Mouse (Mus musculus): ENCODE results near the gene Gm49321. TPM values are rescaled to one million over a fixed set of nuclear protein-coding genes. Genes with fewer than 3 reads are reported as not detected.

Gm49321 gene
- polyA plus RNA-seq, 1 experiment: not detected

GRCm38 (mm10) chr12:73979667-73980066 lies 42.2 kb downstream of the Gm49321 start:
- Histone ChIP-seq H3ac (ENCODE audit: control insufficient read depth, insufficient read length) (no peak overlapping the region), H3K4me2 (ENCODE audit: low read depth) (no peak overlapping the region), H3K79me2 (ENCODE audit: control insufficient read depth, insufficient read depth) (no peaks in the 10 kb centered on the region), H3K27me3 (ENCODE audit: control insufficient read depth, insufficient read depth, insufficient read length) (no peaks in the 10 kb centered on the region), H3K4me3 (no peak overlapping the region), H3K36me3 (ENCODE audit: control insufficient read depth, insufficient read depth) (peaks cover 55% of the 10 kb centered on the region)
- TF ChIP-seq TCF3 (IDR thresholded peaks at IDR 0.05; ENCODE audit: insufficient read length, low read depth): no peak
- TF ChIP-seq MAX (IDR thresholded peaks at IDR 0.05; ENCODE audit: low read depth): no peak
- no peak for TF ChIP-seq USF1 (IDR thresholded peaks at IDR 0.05; ENCODE audit: low read depth)
- TF ChIP-seq POLR2A (IDR thresholded peaks at IDR 0.05; ENCODE audit: insufficient read length, low read depth): no peak
- no peak for TF ChIP-seq CEBPB (IDR thresholded peaks at IDR 0.05; ENCODE audit: insufficient read depth, poor library complexity, severe bottlenecking)
- TF ChIP-seq POLR2AphosphoS2 (IDR thresholded peaks at IDR 0.05; ENCODE audit: insufficient read length, low read depth): no peak
- TF ChIP-seq REST (IDR thresholded peaks at IDR 0.05; ENCODE audit: insufficient read depth, insufficient read length): no peak

DNA sequence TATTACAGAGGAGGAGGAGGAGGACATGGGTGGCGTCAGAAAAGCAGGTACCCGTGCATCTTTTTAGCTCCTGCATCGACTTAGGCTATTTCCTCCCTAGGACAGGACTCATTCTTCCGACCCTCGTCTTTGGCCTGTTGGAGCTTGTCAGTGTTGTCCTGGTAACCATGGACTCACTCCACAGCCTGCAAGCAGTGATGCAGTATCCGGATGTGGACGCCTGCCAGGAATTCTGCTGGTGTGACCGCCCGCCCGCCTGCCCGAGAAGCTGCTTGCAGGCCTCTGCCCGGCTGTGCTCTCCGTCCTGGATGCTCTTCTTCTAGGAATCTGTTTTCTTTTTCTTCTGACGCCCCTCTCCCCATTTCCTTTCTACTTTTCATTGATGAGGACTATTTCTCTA lies 45.1 kb downstream of the Gm49321 start:
- Histone ChIP-seq H3K27me3 (ENCODE audit: control insufficient read depth, insufficient read depth, insufficient read length) (no peaks in the 10 kb centered on the region), H3K36me3 (ENCODE audit: control insufficient read depth, insufficient read depth) (peaks cover 62% of the 10 kb centered on the region), H3K4me3 (no peak overlapping the region), H3ac (ENCODE audit: control insufficient read depth, insufficient read length) (no peak overlapping the region), H3K4me2 (ENCODE audit: low read depth) (no peak overlapping the region), H3K79me2 (ENCODE audit: control insufficient read depth, insufficient read depth) (no peaks in the 10 kb centered on the region)
- TF ChIP-seq MYOG (IDR thresholded peaks at IDR 0.05; ENCODE audit: control insufficient read depth in 1 of 3, insufficient read depth in 1 of 3, insufficient read length in 2 of 3, low read depth in 2 of 3): no peak
- no peak for TF ChIP-seq POLR2A (IDR thresholded peaks at IDR 0.05; ENCODE audit: insufficient read length, low read depth)
- TF ChIP-seq E2F4 (IDR thresholded peaks at IDR 0.05; ENCODE audit: insufficient read depth): no peak

GRCm38 (mm10) chr12:73986299-73986698 lies 48.8 kb downstream of the Gm49321 start:
- peaks cover 36% of the 10 kb centered on the region for H3K36me3 ChIP-seq (ENCODE audit: control insufficient read depth, insufficient read depth)
- no peak overlapping the region for H3ac ChIP-seq (ENCODE audit: control insufficient read depth, insufficient read length)
- H3K4me2 ChIP-seq (ENCODE audit: low read depth): no peak overlapping the region
- no peaks in the 10 kb centered on the region for H3K27me3 ChIP-seq (ENCODE audit: control insufficient read depth, insufficient read depth, insufficient read length)
- no peaks in the 10 kb centered on the region for H3K79me2 ChIP-seq (ENCODE audit: control insufficient read depth, insufficient read depth)
- TF ChIP-seq MYOG (IDR thresholded peaks at IDR 0.05; ENCODE audit: control insufficient read depth in 1 of 3, insufficient read depth in 1 of 3, insufficient read length in 2 of 3, low read depth in 2 of 3): no peak
- TF ChIP-seq TCF12 (IDR thresholded peaks at IDR 0.05; ENCODE audit: insufficient read depth, poor library complexity, severe bottlenecking): no peak
- TF ChIP-seq CEBPB (IDR thresholded peaks at IDR 0.05; ENCODE audit: insufficient read depth, poor library complexity, severe bottlenecking): no peak
- TF ChIP-seq REST (IDR thresholded peaks at IDR 0.05; ENCODE audit: insufficient read depth, insufficient read length): no peak
- TF ChIP-seq MAX (IDR thresholded peaks at IDR 0.05; ENCODE audit: low read depth): no peak
- TF ChIP-seq POLR2A (IDR thresholded peaks at IDR 0.05; ENCODE audit: insufficient read length, low read depth): no peak
- no peak for TF ChIP-seq POLR2AphosphoS2 (IDR thresholded peaks at IDR 0.05; ENCODE audit: insufficient read length, low read depth)
- TF ChIP-seq E2F4 (IDR thresholded peaks at IDR 0.05; ENCODE audit: insufficient read depth): no peak
- TF ChIP-seq USF1 (IDR thresholded peaks at IDR 0.05; ENCODE audit: low read depth): no peak
- no peak for TF ChIP-seq MYOD1 (IDR thresholded peaks at IDR 0.05; ENCODE audit: control insufficient read depth in 1 of 3, insufficient read length in 2 of 3, low read depth in 2 of 3)
- no peak for TF ChIP-seq TCF3 (IDR thresholded peaks at IDR 0.05; ENCODE audit: insufficient read length, low read depth)
- TF ChIP-seq SRF (IDR thresholded peaks at IDR 0.05; ENCODE audit: control insufficient read depth, insufficient read length, low read depth): no peak
- no peak overlapping the region for H3K4me3 ChIP-seq

GRCm38 (mm10) chr12:73988393-73989008 lies 51.0 kb downstream of the Gm49321 start:
- H3K4me3 ChIP-seq: no peak overlapping the region
- H3K36me3 ChIP-seq (ENCODE audit: control insufficient read depth, insufficient read depth): peaks cover 25% of the 10 kb centered on the region
- H3ac ChIP-seq (ENCODE audit: control insufficient read depth, insufficient read length): no peak overlapping the region
- no peak overlapping the region for H3K4me2 ChIP-seq (ENCODE audit: low read depth)
- no peaks in the 10 kb centered on the region for H3K27me3 ChIP-seq (ENCODE audit: control insufficient read depth, insufficient read depth, insufficient read length)
- H3K79me2 ChIP-seq (ENCODE audit: control insufficient read depth, insufficient read depth): no peaks in the 10 kb centered on the region
- no peak for TF ChIP-seq REST (IDR thresholded peaks at IDR 0.05; ENCODE audit: insufficient read depth, insufficient read length)
- TF ChIP-seq MAX (IDR thresholded peaks at IDR 0.05; ENCODE audit: low read depth): no peak
- TF ChIP-seq POLR2A (IDR thresholded peaks at IDR 0.05; ENCODE audit: insufficient read length, low read depth): no peak

DNA sequence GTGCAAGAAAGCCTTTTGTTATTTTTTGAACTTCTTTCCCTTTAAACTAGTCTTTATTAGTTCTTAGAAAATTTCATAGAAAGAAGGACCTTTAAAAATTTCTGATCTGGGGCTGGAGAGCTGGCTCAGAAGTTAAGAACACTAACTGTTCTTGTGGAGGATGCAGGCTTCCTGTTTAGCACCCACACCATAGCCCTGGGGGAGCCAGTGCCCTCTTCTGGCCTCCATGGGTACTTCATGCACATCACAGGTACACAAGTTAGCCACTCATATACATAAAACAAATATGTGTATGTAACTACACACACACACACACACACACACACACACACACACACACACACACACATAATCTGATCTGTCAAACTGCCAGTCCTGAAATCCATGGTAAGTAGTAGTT lies 52.1 kb downstream of the Gm49321 start:
- Histone ChIP-seq H3K4me3 (no peak overlapping the region), H3K4me2 (ENCODE audit: low read depth) (no peak overlapping the region), H3ac (ENCODE audit: control insufficient read depth, insufficient read length) (no peak overlapping the region), H3K36me3 (ENCODE audit: control insufficient read depth, insufficient read depth) (peaks cover 18% of the 10 kb centered on the region), H3K79me2 (ENCODE audit: control insufficient read depth, insufficient read depth) (no peaks in the 10 kb centered on the region), H3K27me3 (ENCODE audit: control insufficient read depth, insufficient read depth, insufficient read length) (no peaks in the 10 kb centered on the region)
- TF ChIP-seq POLR2A (IDR thresholded peaks at IDR 0.05; ENCODE audit: insufficient read length, low read depth): no peak
- no peak for TF ChIP-seq MYOG (IDR thresholded peaks at IDR 0.05; ENCODE audit: control insufficient read depth in 1 of 3, insufficient read depth in 1 of 3, insufficient read length in 2 of 3, low read depth in 2 of 3)
- no peak for TF ChIP-seq REST (IDR thresholded peaks at IDR 0.05; ENCODE audit: insufficient read depth, insufficient read length)
- TF ChIP-seq USF1 (IDR thresholded peaks at IDR 0.05; ENCODE audit: low read depth): no peak
- TF ChIP-seq TCF3 (IDR thresholded peaks at IDR 0.05; ENCODE audit: insufficient read length, low read depth): no peak
- TF ChIP-seq TCF12 (IDR thresholded peaks at IDR 0.05; ENCODE audit: insufficient read depth, poor library complexity, severe bottlenecking): no peak
- no peak for TF ChIP-seq MYOD1 (IDR thresholded peaks at IDR 0.05; ENCODE audit: control insufficient read depth in 1 of 3, insufficient read length in 2 of 3, low read depth in 2 of 3)
- no peak for TF ChIP-seq POLR2AphosphoS2 (IDR thresholded peaks at IDR 0.05; ENCODE audit: insufficient read length, low read depth)
- no peak for TF ChIP-seq SRF (IDR thresholded peaks at IDR 0.05; ENCODE audit: control insufficient read depth, insufficient read length, low read depth)
- no peak for TF ChIP-seq MAX (IDR thresholded peaks at IDR 0.05; ENCODE audit: low read depth)
- TF ChIP-seq CEBPB (IDR thresholded peaks at IDR 0.05; ENCODE audit: insufficient read depth, poor library complexity, severe bottlenecking): no peak
- no peak for TF ChIP-seq E2F4 (IDR thresholded peaks at IDR 0.05; ENCODE audit: insufficient read depth)

Measured in myocyte (in vitro differentiated cells).